Mouse (Mus musculus): ENCODE data around the gene Spag7.

The Spag7 gene

GRCm38 (mm10) chr11:70668771-70669505 is at the start of gene Spag7:
Gene Spag7, minus strand, starts transcription at chr11:70669416.
- DNase-seq (ENCODE audit: low read depth, low spot score): peak; percentile 97

DNA sequence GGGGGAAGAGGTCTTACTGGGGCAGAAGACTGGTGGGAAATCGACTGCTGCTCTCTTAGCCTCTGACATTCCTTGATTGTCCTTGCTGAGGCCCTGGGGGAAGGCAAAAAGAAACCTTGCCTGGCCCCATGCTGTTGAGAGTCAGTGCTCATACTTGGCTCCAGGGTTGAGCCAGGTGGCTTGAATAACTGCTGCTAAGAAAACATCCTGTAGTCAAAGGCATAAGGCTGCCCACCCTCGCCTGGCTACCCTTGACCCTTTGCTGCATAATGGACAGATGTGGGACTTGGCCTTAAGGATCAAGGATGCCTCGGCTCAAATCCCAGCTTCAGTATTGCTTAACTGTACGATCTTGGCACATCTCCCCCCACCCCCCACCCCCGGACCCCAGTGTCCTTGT is 49.3 kb upstream of the Spag7 start:
- no peak for DNase-seq (ENCODE audit: low read depth, low spot score)

- DNase-seq (ENCODE audit: low read depth, low spot score): no peak
Measured at GRCm38 (mm10) chr11:70715832-70716231, 46.6 kb upstream of the Spag7 start.

DNA sequence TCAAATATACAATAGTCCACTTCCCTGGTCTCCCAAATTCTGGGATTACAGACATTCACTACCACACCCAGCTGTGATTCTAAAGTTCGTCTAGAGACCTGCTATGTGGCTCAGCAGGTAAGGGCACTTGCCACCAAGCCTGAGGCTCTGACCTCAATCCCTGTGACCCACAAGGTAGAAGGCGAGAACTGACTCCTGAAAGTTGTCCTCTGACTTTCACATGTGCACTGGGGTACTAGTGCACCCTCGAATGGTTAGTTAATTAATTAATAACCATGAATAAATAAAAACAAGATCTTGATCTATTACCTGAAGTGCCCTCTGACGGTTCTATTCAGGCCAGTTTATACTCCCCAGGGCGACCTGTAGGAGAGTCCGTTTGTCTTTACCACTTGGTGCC is 44.0 kb upstream of the Spag7 start:
- DNase-seq (ENCODE audit: low read depth, low spot score): no peak

- DNase-seq (ENCODE audit: low read depth, low spot score): no peak
Measured at GRCm38 (mm10) chr11:70711026-70711425, 41.8 kb upstream of the Spag7 start.

- DNase-seq (ENCODE audit: low read depth, low spot score): no peak
Measured at GRCm38 (mm10) chr11:70706127-70706526, 36.9 kb upstream of the Spag7 start.

GRCm38 (mm10) chr11:70702781-70703180 is 33.6 kb upstream of the Spag7 start:
- DNase-seq (ENCODE audit: low read depth, low spot score): no peak

DNA sequence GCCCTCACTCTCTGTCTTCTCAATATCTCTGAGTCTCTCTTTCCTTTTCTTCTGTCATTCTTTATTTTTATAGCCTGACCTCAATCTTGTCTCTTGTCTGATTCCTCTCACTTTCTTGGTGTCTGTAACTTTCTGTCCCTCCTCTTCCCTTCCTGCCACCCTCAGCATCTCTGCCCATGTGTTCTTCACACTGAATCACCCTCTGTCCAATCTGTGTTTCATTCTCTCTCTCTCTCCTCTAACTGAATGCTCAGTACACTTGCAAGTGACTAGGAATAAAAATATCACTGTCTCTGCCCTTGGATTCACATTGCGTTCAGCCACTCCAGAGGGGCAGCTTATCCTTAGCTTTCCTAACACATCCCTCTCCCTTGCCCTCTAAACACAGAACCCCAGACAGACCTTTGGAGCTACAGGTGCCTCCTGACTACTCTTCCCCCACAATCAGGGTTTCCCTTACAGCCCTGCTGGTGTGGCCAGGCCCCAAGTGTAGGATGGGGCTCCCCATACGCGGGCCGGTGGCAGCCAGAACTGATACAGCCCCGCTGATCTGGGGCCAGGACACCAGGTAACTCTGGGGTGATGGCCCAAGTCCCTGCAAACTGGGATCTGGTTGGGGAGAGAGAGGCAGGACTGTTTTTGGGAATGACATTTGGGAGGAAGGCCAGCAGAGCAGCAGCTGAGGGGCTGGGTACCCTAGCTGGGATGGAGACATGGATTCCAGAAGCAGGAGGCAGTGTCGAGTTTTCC is 32.9 kb upstream of the Spag7 start:
- DNase-seq (ENCODE audit: low read depth, low spot score): no peak

DNA sequence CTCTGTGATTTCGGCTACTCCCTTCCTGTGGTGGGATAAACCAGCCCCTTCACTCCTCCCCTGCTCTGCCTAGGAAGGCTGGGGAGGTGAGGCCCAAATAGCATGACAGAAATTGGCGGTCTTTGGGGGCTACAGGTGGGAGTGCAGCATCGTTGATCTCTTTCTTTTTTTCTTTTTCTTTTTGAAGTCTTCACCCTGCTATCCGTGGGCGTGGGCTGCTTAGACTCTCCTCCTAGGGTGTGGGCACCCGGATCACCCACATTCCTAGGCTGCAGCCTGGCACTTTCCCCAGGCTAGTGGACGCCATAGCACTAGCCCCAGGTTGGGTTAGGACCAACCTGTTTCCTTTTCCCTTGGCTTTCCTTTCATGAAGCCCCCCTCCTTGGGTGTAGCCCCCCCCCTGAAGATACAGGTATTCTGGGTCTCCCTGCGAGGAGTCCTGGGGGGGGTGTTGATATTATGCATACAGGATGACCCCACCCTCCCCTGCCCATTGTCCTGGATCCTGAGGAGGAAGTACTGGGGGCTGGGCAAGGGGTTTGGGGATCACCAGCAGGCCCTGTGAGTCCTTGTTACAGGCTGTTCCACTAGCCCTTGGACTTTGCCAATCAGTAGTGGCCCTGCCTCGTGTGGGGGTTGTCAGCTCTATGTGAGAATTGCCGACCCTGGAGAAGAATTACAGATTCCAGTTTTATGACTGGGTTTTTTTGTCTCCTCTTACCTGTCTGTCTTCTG is 32.2 kb upstream of the Spag7 start:
- no peak for DNase-seq (ENCODE audit: low read depth, low spot score)

GRCm38 (mm10) chr11:70700613-70701012 is 31.4 kb upstream of the Spag7 start:
- DNase-seq (ENCODE audit: low read depth, low spot score): no peak

- DNase-seq (ENCODE audit: low read depth, low spot score): peak; percentile 85
Measured at GRCm38 (mm10) chr11:70699722-70700556, 30.7 kb upstream of the Spag7 start, which contains the start of the genes Inca1 and Kif1c. Gene Inca1, minus strand, starts transcription at chr11:70700155. Gene Kif1c, plus strand, starts transcription at chr11:70700548.

- no peak for DNase-seq (ENCODE audit: low read depth, low spot score)
Measured at GRCm38 (mm10) chr11:70699051-70699450, 29.8 kb upstream of the Spag7 start.

DNA sequence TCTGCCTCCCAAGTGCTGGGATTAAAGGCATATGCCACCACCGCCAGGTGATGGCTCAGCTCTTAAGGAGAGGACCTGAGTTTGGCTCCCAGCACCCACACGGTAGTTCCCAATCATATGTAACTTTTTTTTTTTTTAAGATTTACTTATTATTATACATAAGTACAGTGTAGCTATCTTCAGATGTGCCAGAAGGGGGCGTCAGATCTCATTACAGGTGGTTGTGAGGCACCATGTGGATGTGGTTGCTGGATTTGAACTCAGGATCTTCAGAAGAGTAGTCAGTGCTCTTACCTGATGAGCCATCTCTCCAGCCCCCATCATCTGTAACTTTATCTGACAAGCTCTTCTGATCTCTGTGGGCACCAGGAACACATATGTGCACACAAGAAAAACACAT is 28.2 kb upstream of the Spag7 start:
- no peak for DNase-seq (ENCODE audit: low read depth, low spot score)

GRCm38 (mm10) chr11:70693504-70693903 is 24.3 kb upstream of the Spag7 start:
- no peak for DNase-seq (ENCODE audit: low read depth, low spot score)

DNA sequence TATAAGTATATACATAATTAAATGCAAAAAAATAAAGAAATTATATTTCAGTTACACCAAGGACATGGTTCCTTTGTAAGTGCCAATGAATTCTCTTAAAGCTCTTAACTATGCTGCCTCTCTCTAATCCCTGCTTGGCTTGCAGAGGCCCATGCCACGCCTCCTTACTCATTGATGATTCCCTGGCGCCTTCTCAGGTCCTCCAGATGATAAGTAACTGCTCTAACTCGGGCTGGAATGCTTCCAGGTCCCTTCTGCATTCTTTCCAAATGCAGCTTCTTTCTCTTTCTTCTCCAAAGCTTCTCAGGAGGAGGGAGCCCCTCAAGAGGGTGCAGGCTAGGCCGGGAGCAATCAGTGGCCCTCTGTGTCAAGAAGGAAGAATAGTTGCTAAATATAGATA is 20.4 kb upstream of the Spag7 start:
- DNase-seq (ENCODE audit: low read depth, low spot score): no peak

- no peak for DNase-seq (ENCODE audit: low read depth, low spot score)
Measured at GRCm38 (mm10) chr11:70688372-70688771, 19.2 kb upstream of the Spag7 start.

- DNase-seq (ENCODE audit: low read depth, low spot score): no peak
Measured at GRCm38 (mm10) chr11:70687601-70688199, 18.5 kb upstream of the Spag7 start, which contains the start of gene Camta2. Gene Camta2, minus strand, starts transcription at chr11:70688105.

GRCm38 (mm10) chr11:70686901-70687566 is 17.8 kb upstream of the Spag7 start:
- DNase-seq (ENCODE audit: low read depth, low spot score): no peak

- DNase-seq (ENCODE audit: low read depth, low spot score): no peak
Measured at GRCm38 (mm10) chr11:70683640-70684039, 14.4 kb upstream of the Spag7 start.

- DNase-seq (ENCODE audit: low read depth, low spot score): no peak
Measured at GRCm38 (mm10) chr11:70681897-70682581, 12.8 kb upstream of the Spag7 start.
